Comparison of ENCODE assay signal across 9 mouse cellular contexts in genomic region chr5:93091266-93091665, GRCm38 (mm10). TPM values are rescaled to one million over a fixed set of nuclear protein-coding genes. Genes with fewer than 3 reads are reported as not detected.
DNase-seq lines count a peak whose midpoint lies in the region; ATAC-seq and TF ChIP-seq lines count a peak whose summit lies in the region.
"Had no signal": no experiment of that assay in that cellular context is flagged by ENCODE, and none has a peak within 500 bp of the region (broad histone marks: within the 10 kb centered on the region; RNA-seq: fewer than 3 reads in every experiment).

No protein-coding gene starts in this region.

- TF ChIP-seq CTCF in lung, adult 2 months (IDR thresholded peaks at IDR 0.05; ENCODE audit: insufficient read depth, low read length): no peak

- no peak for DNase-seq in lung, adult 2 months
- no peak for DNase-seq in hindbrain, embryonic 11.5 days (ENCODE audit: low spot score)
- DNase-seq in lung, postnatal 25 days (ENCODE audit: low spot score): peak; percentile 44
- DNase-seq in left cerebral cortex, adult 8-10 months (ENCODE audit: low spot score in 2 of 2): no peak
- DNase-seq in adrenal gland, postnatal 25 days: no peak
- DNase-seq in urinary bladder, postnatal 4 days (ENCODE audit: low spot score in 2 of 2): no peak

- H3K27me3 ChIP-seq in lung, embryonic 15.5 days: no peaks in the 10 kb centered on the region
- H3K27me3 ChIP-seq in hindbrain, embryonic 11.5 days (ENCODE audit: control insufficient read depth, insufficient read depth, low read length): no peaks in the 10 kb centered on the region
- no peaks in the 10 kb centered on the region for H3K27me3 ChIP-seq in stomach, embryonic 16.5 days (ENCODE audit: control insufficient read depth, insufficient read depth, low read length)

- H3K4me3 ChIP-seq in lung, embryonic 15.5 days: peak overlapping the region; percentile 83; the same call in 1 of the 2 replicates
- no peak overlapping the region for H3K4me3 ChIP-seq in lung, adult 2 months (replicated peaks; ENCODE audit: extremely low read depth, low read depth, low read length)
- H3K4me3 ChIP-seq in hindbrain, embryonic 11.5 days (ENCODE audit: low read depth, low read length): no peak overlapping the region
- no peak overlapping the region; the same call in 1 of the 2 replicates for H3K4me3 ChIP-seq in stomach, embryonic 16.5 days (replicated peaks; ENCODE audit: low read length)

- no peaks in the 10 kb centered on the region for H3K9me3 ChIP-seq in lung, embryonic 15.5 days
- no peaks in the 10 kb centered on the region for H3K9me3 ChIP-seq in hindbrain, embryonic 11.5 days (ENCODE audit: control insufficient read depth, low read length)
- no peaks in the 10 kb centered on the region for H3K9me3 ChIP-seq in stomach, embryonic 16.5 days (replicated peaks; ENCODE audit: control insufficient read depth, low read length)

- no peak overlapping the region for H3K9ac ChIP-seq in lung, embryonic 15.5 days
- H3K9ac ChIP-seq in hindbrain, embryonic 11.5 days (ENCODE audit: low read depth, low read length): no peak overlapping the region
- H3K9ac ChIP-seq in stomach, embryonic 16.5 days (ENCODE audit: low read length): no peak overlapping the region

- peak overlapping the region; percentile 95 for H3K4me2 ChIP-seq in lung, embryonic 15.5 days
- 0 out of 2 replicates have a peak overlapping the region, but pooled peaks have one; percentile 15 for H3K4me2 ChIP-seq in hindbrain, embryonic 11.5 days (replicated peaks; ENCODE audit: low read depth, low read length)
- H3K4me2 ChIP-seq in stomach, embryonic 16.5 days (ENCODE audit: low read depth, low read length): peak overlapping the region; percentile 96

- H3K36me3 ChIP-seq in lung, embryonic 15.5 days: no peaks in the 10 kb centered on the region
- H3K36me3 ChIP-seq in hindbrain, embryonic 11.5 days (ENCODE audit: control insufficient read depth, insufficient read depth, low read length): no peaks in the 10 kb centered on the region
- H3K36me3 ChIP-seq in stomach, embryonic 16.5 days (ENCODE audit: control insufficient read depth, insufficient read depth, low read length): no peaks in the 10 kb centered on the region

- peaks cover 33% of the 10 kb centered on the region for H3K4me1 ChIP-seq in lung, embryonic 15.5 days
- peaks cover 10% of the 10 kb centered on the region for H3K4me1 ChIP-seq in lung, adult 2 months (ENCODE audit: control insufficient read depth, insufficient read depth, low read length)
- H3K4me1 ChIP-seq in hindbrain, embryonic 11.5 days (replicated peaks; ENCODE audit: control insufficient read depth, insufficient read depth, low read length): peaks cover 11% of the 10 kb centered on the region
- H3K4me1 ChIP-seq in stomach, embryonic 16.5 days (ENCODE audit: control insufficient read depth, insufficient read depth, low read length): peaks cover 26% of the 10 kb centered on the region

- no peak overlapping the region for H3K27ac ChIP-seq in lung, embryonic 15.5 days
- no peak overlapping the region for H3K27ac ChIP-seq in hindbrain, embryonic 11.5 days (ENCODE audit: low read depth, low read length)
- no peak overlapping the region for H3K27ac ChIP-seq in stomach, embryonic 16.5 days (ENCODE audit: low read length)
- H3K27ac ChIP-seq: layer of hippocampus, adult 2 months had no signal

- TF ChIP-seq POLR2A in lung, adult 2 months (IDR thresholded peaks at IDR 0.05; ENCODE audit: borderline replicate concordance, extremely low read depth, low read depth, low read length): no peak

- 26% methylated on average over 3 of the region's 3 CpGs for WGBS in lung, embryonic 15.5 days
- 55% methylated on average over 3 of the region's 3 CpGs for WGBS in lung, adult 2 months
- 63% methylated on average over 3 of the region's 3 CpGs for WGBS in hindbrain, embryonic 11.5 days
- WGBS in stomach, embryonic 16.5 days: 45% methylated on average over 3 of the region's 3 CpGs

- no peak for ATAC-seq in lung, embryonic 15.5 days (ENCODE audit: borderline replicate concordance, extremely low read depth, low FRiP score, low TSS enrichment)
- no peak for ATAC-seq in hindbrain, embryonic 11.5 days (ENCODE audit: low FRiP score)
- ATAC-seq in stomach, embryonic 16.5 days (ENCODE audit: insufficient read depth, low FRiP score): no peak

RNA-seq across cellular contexts. Expression of gene Sept11, which starts 2.0 kb away (rescaled TPM):
- polyA plus RNA-seq in lung, embryonic 15.5 days (2015; fragmentation: Nextera tagmentation; extraction: Ambion mirVana): 161 and 168 TPM in 2 replicates
- 32.8 and 46.8 TPM in 2 replicates for polyA plus RNA-seq in lung, adult 2 months (2012; rRNA removed)
- 241 and 243 TPM in 2 replicates for polyA plus RNA-seq in hindbrain, embryonic 11.5 days (2014; fragmentation: Nextera tagmentation; extraction: Ambion mirVana)
- polyA plus RNA-seq in stomach, embryonic 16.5 days (2015; fragmentation: Nextera tagmentation; extraction: Ambion mirVana): 134 and 146 TPM in 2 replicates
- total RNA-seq in left cerebral cortex, adult 8-10 months (2022): 100 to 1,000 TPM; 172 to 182 (median 180) TPM
- total RNA-seq in adrenal gland, postnatal 25 days (2021): 39.2 and 39.4 TPM in 2 replicates

RNA-seq across cellular contexts. Expression of gene Sowahb, which starts 46.4 kb away (rescaled TPM):
- polyA plus RNA-seq in lung, embryonic 15.5 days (2015; fragmentation: Nextera tagmentation; extraction: Ambion mirVana): 1.5 and 1.7 TPM in 2 replicates
- 2.0 and 2.2 TPM in 2 replicates for polyA plus RNA-seq in lung, adult 2 months (2012; rRNA removed)
- polyA plus RNA-seq in hindbrain, embryonic 11.5 days (2014; fragmentation: Nextera tagmentation; extraction: Ambion mirVana): 0.25 and 0.32 TPM in 2 replicates
- polyA plus RNA-seq in stomach, embryonic 16.5 days (2015; fragmentation: Nextera tagmentation; extraction: Ambion mirVana): 1.8 and 2.0 TPM in 2 replicates
- total RNA-seq in left cerebral cortex, adult 8-10 months (2022): 10 to 100 TPM; 15.2 to 18.2 (median 17.4) TPM
- not detected in 2 replicates for total RNA-seq in adrenal gland, postnatal 25 days (2021)

Comparison
In these comparisons a context has a peak if more than half of its experiments do, and no peak if none do; other contexts are left out.
1. H3K4me2 ChIP-seq: peak in every context shown above with its lines; median percentile 96 in stomach, embryonic 16.5 days; 95 in lung, embryonic 15.5 days; 15 in hindbrain, embryonic 11.5 days.